Mouse (Mus musculus): ENCODE measurements around the gene Dctn1. TPM values are rescaled to one million over a fixed set of nuclear protein-coding genes. Genes with fewer than 3 reads are reported as not detected.
A peak's percentile ranks its signal among the peaks of the same experiment; 100 is the strongest.

The Dctn1 gene
- polyA plus RNA-seq, 1 experiment from 2014 or later, result 99.6 TPM

- ATAC-seq (replicated peaks; ENCODE audit: low FRiP score) (no peak), DNase-seq (ENCODE audit: low spot score) (no peak)
- Histone ChIP-seq H3K36me3 (ENCODE audit: control insufficient read depth, insufficient read depth, low read length) (no peaks in the 10 kb centered on the region), H3K4me2 (ENCODE audit: low read depth, low read length, severe bottlenecking) (no peak overlapping the region), H3K4me3 (ENCODE audit: low read depth, low read length) (no peak overlapping the region), H3K9me3 (ENCODE audit: control insufficient read depth, low read length) (no peaks in the 10 kb centered on the region), H3K27me3 (ENCODE audit: control insufficient read depth, insufficient read depth, low read length) (no peaks in the 10 kb centered on the region), H3K4me1 (replicated peaks; ENCODE audit: control insufficient read depth, insufficient read depth, low read length) (peaks cover 38% of the 10 kb centered on the region), H3K9ac (ENCODE audit: low read length) (no peak overlapping the region), H3K27ac (ENCODE audit: low read depth, low read length) (no peak overlapping the region)
- 95% methylated on average over 8 of the region's 8 CpGs for WGBS
These were observed 25.7 kb upstream of the Dctn1 start for GRCm38 (mm10) chr6:83140044-83140443.

DNA sequence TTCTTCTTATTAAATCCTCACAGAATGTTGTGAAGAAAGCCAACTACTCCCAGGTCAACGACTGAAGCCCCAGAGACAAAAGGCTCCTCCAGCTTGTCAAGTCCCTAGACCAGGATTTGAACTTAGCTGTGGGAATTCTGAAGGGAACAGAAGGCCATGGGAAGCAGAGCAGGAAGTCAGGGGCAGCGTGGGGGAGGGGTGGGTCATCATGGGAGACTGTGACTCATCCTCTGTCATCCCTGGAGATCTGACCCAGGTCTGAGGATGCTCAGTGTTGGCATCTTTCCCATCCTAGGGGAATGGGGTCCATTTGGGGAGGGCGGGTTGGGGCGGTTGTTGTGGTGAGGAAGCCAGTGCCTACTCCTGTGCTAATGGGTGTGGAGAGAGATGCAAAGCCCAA lies 24.1 kb upstream of the Dctn1 start:
- H3K4me1 ChIP-seq (replicated peaks; ENCODE audit: control insufficient read depth, insufficient read depth, low read length), result peaks cover 27% of the 10 kb centered on the region
- WGBS, result 35% methylated on average over 4 of the region's 4 CpGs
- no peaks in the 10 kb centered on the region for H3K27me3 ChIP-seq (ENCODE audit: control insufficient read depth, insufficient read depth, low read length)
- H3K27ac ChIP-seq (ENCODE audit: low read depth, low read length), result no peak overlapping the region
- peak overlapping the region; percentile 54 for H3K9ac ChIP-seq (ENCODE audit: low read length)
- 0 out of 2 replicates have a peak overlapping the region, but pooled peaks have one; percentile 20 for H3K4me3 ChIP-seq (ENCODE audit: low read depth, low read length)
- DNase-seq (ENCODE audit: low spot score) (no peak), ATAC-seq (replicated peaks; ENCODE audit: low FRiP score) (no peak)
- peak overlapping the region; percentile 61; the same call in 1 of the 2 replicates for H3K4me2 ChIP-seq (ENCODE audit: low read depth, low read length, severe bottlenecking)
- H3K9me3 ChIP-seq (ENCODE audit: control insufficient read depth, low read length), result no peaks in the 10 kb centered on the region
- no peaks in the 10 kb centered on the region for H3K36me3 ChIP-seq (ENCODE audit: control insufficient read depth, insufficient read depth, low read length)

GRCm38 (mm10) chr6:83142211-83142731 lies 23.4 kb upstream of the Dctn1 start:
- DNase-seq (ENCODE audit: low spot score) (peak; percentile 58), ATAC-seq (replicated peaks; ENCODE audit: low FRiP score) (no peak)
- Histone ChIP-seq H3K4me1 (replicated peaks; ENCODE audit: control insufficient read depth, insufficient read depth, low read length) (peaks cover 24% of the 10 kb centered on the region), H3K9ac (ENCODE audit: low read length) (peak overlapping the region; percentile 54), H3K9me3 (ENCODE audit: control insufficient read depth, low read length) (no peaks in the 10 kb centered on the region), H3K27ac (ENCODE audit: low read depth, low read length) (no peak overlapping the region), H3K36me3 (ENCODE audit: control insufficient read depth, insufficient read depth, low read length) (no peaks in the 10 kb centered on the region), H3K27me3 (ENCODE audit: control insufficient read depth, insufficient read depth, low read length) (no peaks in the 10 kb centered on the region), H3K4me3 (ENCODE audit: low read depth, low read length) (peak overlapping the region; percentile 20), H3K4me2 (ENCODE audit: low read depth, low read length, severe bottlenecking) (peak overlapping the region; percentile 61)
- WGBS, result 2% methylated on average over 41 of the region's 41 CpGs

- Histone ChIP-seq H3K9ac (ENCODE audit: low read length) (no peak overlapping the region), H3K27me3 (ENCODE audit: control insufficient read depth, insufficient read depth, low read length) (no peaks in the 10 kb centered on the region), H3K9me3 (ENCODE audit: control insufficient read depth, low read length) (no peaks in the 10 kb centered on the region), H3K4me1 (replicated peaks; ENCODE audit: control insufficient read depth, insufficient read depth, low read length) (peaks cover 19% of the 10 kb centered on the region), H3K27ac (ENCODE audit: low read depth, low read length) (no peak overlapping the region), H3K4me3 (ENCODE audit: low read depth, low read length) (no peak overlapping the region), H3K4me2 (ENCODE audit: low read depth, low read length, severe bottlenecking) (no peak overlapping the region), H3K36me3 (ENCODE audit: control insufficient read depth, insufficient read depth, low read length) (no peaks in the 10 kb centered on the region)
- no peak for DNase-seq (ENCODE audit: low spot score)
- no peak for ATAC-seq (replicated peaks; ENCODE audit: low FRiP score)
- 54% methylated on average over 11 of the region's 11 CpGs for WGBS
These were observed 22.8 kb upstream of the Dctn1 start for GRCm38 (mm10) chr6:83142886-83143285.

- DNase-seq (ENCODE audit: low spot score) (no peak), ATAC-seq (replicated peaks; ENCODE audit: low FRiP score) (no peak)
- no peaks in the 10 kb centered on the region for H3K9me3 ChIP-seq (ENCODE audit: control insufficient read depth, low read length)
- H3K36me3 ChIP-seq (ENCODE audit: control insufficient read depth, insufficient read depth, low read length), result no peaks in the 10 kb centered on the region
- 89% methylated on average over 2 of the region's 2 CpGs for WGBS
- H3K27me3 ChIP-seq (ENCODE audit: control insufficient read depth, insufficient read depth, low read length), result no peaks in the 10 kb centered on the region
- peaks cover 8% of the 10 kb centered on the region for H3K4me1 ChIP-seq (replicated peaks; ENCODE audit: control insufficient read depth, insufficient read depth, low read length)
- H3K4me3 ChIP-seq (ENCODE audit: low read depth, low read length), result no peak overlapping the region
- no peak overlapping the region for H3K9ac ChIP-seq (ENCODE audit: low read length)
- H3K27ac ChIP-seq (ENCODE audit: low read depth, low read length), result no peak overlapping the region
- H3K4me2 ChIP-seq (ENCODE audit: low read depth, low read length, severe bottlenecking), result no peak overlapping the region
These were observed 20.5 kb upstream of the Dctn1 start for GRCm38 (mm10) chr6:83145209-83145608.

DNA sequence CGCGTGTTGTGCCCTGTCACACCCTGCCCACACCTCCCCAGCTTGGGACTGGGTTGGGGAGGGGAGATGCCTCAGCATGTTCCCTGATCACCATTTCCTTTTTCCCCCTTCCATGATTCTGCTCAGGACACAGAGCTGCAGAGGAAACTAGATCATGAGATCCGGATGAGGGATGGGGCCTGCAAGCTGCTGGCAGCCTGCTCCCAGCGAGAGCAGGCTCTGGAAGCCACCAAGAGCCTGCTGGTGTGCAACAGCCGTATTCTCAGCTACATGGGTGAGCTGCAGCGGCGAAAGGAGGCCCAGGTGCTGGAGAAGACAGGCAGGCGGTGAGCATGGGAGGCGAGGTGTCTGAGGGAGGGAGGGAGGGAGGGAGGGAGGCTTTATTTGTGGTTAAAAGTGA lies 19.9 kb upstream of the Dctn1 start:
- H3K4me2 ChIP-seq (ENCODE audit: low read depth, low read length, severe bottlenecking), result no peak overlapping the region
- ATAC-seq (replicated peaks; ENCODE audit: low FRiP score) (no peak), DNase-seq (ENCODE audit: low spot score) (no peak)
- no peak overlapping the region for H3K4me3 ChIP-seq (ENCODE audit: low read depth, low read length)
- no peaks in the 10 kb centered on the region; the same call in 1 of the 2 replicates for H3K36me3 ChIP-seq (ENCODE audit: control insufficient read depth, insufficient read depth, low read length)
- 77% methylated on average over 9 of the region's 9 CpGs for WGBS
- no peaks in the 10 kb centered on the region for H3K9me3 ChIP-seq (ENCODE audit: control insufficient read depth, low read length)
- no peaks in the 10 kb centered on the region for H3K27me3 ChIP-seq (ENCODE audit: control insufficient read depth, insufficient read depth, low read length)
- H3K27ac ChIP-seq (ENCODE audit: low read depth, low read length), result no peak overlapping the region
- no peak overlapping the region; the same call in 1 of the 2 replicates for H3K9ac ChIP-seq (ENCODE audit: low read length)
- peaks cover 8% of the 10 kb centered on the region for H3K4me1 ChIP-seq (replicated peaks; ENCODE audit: control insufficient read depth, insufficient read depth, low read length)

- DNase-seq (ENCODE audit: low spot score) (no peak), ATAC-seq (replicated peaks; ENCODE audit: low FRiP score) (no peak)
- Histone ChIP-seq H3K27ac (ENCODE audit: low read depth, low read length) (no peak overlapping the region), H3K4me1 (replicated peaks; ENCODE audit: control insufficient read depth, insufficient read depth, low read length) (peaks cover 3% of the 10 kb centered on the region), H3K9me3 (ENCODE audit: control insufficient read depth, low read length) (no peaks in the 10 kb centered on the region), H3K4me3 (ENCODE audit: low read depth, low read length) (no peak overlapping the region), H3K4me2 (ENCODE audit: low read depth, low read length, severe bottlenecking) (no peak overlapping the region), H3K27me3 (ENCODE audit: control insufficient read depth, insufficient read depth, low read length) (no peaks in the 10 kb centered on the region), H3K9ac (ENCODE audit: low read length) (no peak overlapping the region; the same call in 1 of the 2 replicates), H3K36me3 (ENCODE audit: control insufficient read depth, insufficient read depth, low read length) (no peaks in the 10 kb centered on the region; the same call in 1 of the 2 replicates)
- WGBS, result 66% methylated on average over 7 of the region's 7 CpGs
These were observed 18.4 kb upstream of the Dctn1 start for GRCm38 (mm10) chr6:83147280-83147679.

DNA sequence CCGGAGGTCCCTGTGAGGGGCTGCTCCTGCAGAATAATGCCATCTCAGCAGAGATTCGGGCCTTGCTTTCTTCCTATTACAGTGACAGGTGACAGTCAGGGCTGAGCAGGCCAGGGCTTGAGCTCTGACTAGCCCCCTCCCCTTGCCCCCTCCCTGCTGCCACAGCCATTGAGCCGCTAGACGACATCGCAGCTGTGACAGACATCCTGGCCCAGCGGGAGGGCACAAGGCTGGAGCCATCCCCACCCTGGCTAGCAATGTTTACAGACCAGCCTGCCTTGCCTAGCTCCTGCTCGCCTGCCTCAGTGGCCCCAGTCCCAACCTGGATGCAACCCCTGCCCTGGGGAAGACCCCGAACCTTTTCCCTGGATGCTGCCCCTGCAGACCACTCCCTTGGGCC lies 14.0 kb upstream of the Dctn1 start:
- Histone ChIP-seq H3K9ac (ENCODE audit: low read length) (no peak overlapping the region), H3K27me3 (ENCODE audit: control insufficient read depth, insufficient read depth, low read length) (no peaks in the 10 kb centered on the region), H3K9me3 (ENCODE audit: control insufficient read depth, low read length) (no peaks in the 10 kb centered on the region), H3K27ac (ENCODE audit: low read depth, low read length) (no peak overlapping the region), H3K36me3 (ENCODE audit: control insufficient read depth, insufficient read depth, low read length) (no peaks in the 10 kb centered on the region; the same call in 1 of the 2 replicates), H3K4me3 (ENCODE audit: low read depth, low read length) (no peak overlapping the region), H3K4me1 (replicated peaks; ENCODE audit: control insufficient read depth, insufficient read depth, low read length) (peaks cover 6% of the 10 kb centered on the region; the same call in 1 of the 2 replicates), H3K4me2 (ENCODE audit: low read depth, low read length, severe bottlenecking) (no peak overlapping the region)
- ATAC-seq (replicated peaks; ENCODE audit: low FRiP score) (no peak), DNase-seq (ENCODE audit: low spot score) (no peak)
- WGBS, result 32% methylated on average over 8 of the region's 8 CpGs

GRCm38 (mm10) chr6:83153038-83153437 lies 12.7 kb upstream of the Dctn1 start:
- Histone ChIP-seq H3K4me1 (replicated peaks; ENCODE audit: control insufficient read depth, insufficient read depth, low read length) (peaks cover 6% of the 10 kb centered on the region; the same call in 1 of the 2 replicates), H3K27ac (ENCODE audit: low read depth, low read length) (no peak overlapping the region), H3K36me3 (ENCODE audit: control insufficient read depth, insufficient read depth, low read length) (no peaks in the 10 kb centered on the region; the same call in 1 of the 2 replicates), H3K4me2 (ENCODE audit: low read depth, low read length, severe bottlenecking) (no peak overlapping the region), H3K27me3 (ENCODE audit: control insufficient read depth, insufficient read depth, low read length) (no peaks in the 10 kb centered on the region), H3K4me3 (ENCODE audit: low read depth, low read length) (no peak overlapping the region), H3K9me3 (ENCODE audit: control insufficient read depth, low read length) (no peaks in the 10 kb centered on the region), H3K9ac (ENCODE audit: low read length) (no peak overlapping the region)
- no peak for ATAC-seq (replicated peaks; ENCODE audit: low FRiP score)
- no peak for DNase-seq (ENCODE audit: low spot score)
- WGBS, result 81% methylated on average over 12 of the region's 12 CpGs
